Mouse (Mus musculus): Measurements from ENCODE around the gene Ola1. TPM values are rescaled to one million over a fixed set of nuclear protein-coding genes. Genes with fewer than 3 reads are reported as not detected.

Ola1 gene
- total RNA-seq, 1 experiment from 2014 or later = 52.6 TPM

DNA sequence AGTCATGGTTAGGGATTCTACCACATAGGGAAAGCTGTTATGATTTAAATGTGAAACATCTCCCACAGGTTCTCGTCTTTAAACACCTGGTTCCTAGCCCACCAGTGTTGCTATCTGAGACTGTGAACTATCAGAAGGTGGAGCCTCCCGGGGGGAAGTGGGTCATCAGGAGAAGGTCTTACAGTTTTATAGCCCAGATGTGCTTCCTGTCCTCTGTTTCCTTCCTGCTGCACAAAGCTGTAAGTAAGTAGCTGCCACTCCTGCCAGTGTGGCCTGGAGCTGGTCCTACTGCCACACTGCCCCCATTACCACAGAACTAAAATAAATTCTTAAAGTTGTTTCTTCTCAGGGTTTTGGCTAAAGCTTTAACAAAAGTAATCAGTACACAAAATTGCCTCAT lies 72.6 kb downstream of the Ola1 start:
- DNase-seq = no peak

GRCm38 (mm10) chr2:73143732-73144131 lies 75.0 kb downstream of the Ola1 start:
- DNase-seq = no peak

DNA sequence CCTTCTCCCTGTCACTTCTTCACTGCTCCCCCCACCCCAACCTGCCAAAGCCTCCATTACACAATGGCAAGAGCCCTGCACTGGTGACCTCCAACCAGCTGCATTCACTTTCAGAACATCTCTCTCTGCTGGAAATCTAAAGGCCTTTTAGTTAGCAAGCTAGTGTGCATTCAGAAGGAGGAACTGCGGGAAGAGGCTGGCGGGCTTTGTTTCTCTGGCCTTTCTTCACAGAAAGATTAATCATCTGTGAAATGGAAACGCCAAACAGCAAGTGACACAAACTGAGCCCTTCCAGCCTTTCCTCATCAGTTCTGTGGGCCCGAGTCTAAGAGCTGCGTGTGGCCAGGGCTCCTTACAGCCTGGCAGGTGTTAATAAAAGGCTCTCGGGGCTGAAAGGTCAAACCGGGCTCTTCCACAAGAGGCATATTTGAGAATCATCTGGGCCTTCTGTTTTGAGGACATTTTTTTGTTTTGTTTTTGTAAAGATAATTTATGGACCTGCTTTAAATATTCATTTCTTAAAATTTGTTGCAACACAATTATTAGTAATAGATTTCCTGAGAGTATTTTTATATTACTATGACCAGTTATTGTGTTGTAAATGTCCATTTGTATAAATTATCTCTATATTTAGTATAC lies 75.8 kb downstream of the Ola1 start:
- no peak for DNase-seq

- no peak for DNase-seq
These were observed 85.8 kb downstream of the Ola1 start for GRCm38 (mm10) chr2:73132897-73133296.

GRCm38 (mm10) chr2:73127686-73128085 lies 91.0 kb downstream of the Ola1 start:
- no peak for DNase-seq

DNA sequence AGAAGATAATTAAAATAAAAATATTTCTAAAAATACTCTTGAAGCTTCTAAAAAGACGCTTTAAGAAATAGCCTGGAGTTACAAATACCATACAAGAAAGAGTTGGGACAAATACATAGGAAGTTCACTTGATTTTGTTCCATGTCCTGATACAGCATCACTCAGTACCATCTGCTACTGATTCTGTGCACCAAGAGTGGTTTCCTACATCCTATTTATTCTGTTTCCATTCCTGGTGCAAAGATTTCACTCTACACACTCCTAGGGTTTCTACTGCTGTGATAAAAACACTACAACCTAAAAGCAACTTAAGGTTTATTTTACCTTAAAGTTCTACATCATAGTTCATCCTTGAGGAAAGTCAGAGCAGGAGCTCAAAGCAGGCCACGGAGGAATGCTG lies 99.9 kb downstream of the Ola1 start:
- DNase-seq = no peak

- DNase-seq = no peak
These were observed 111.6 kb downstream of the Ola1 start for GRCm38 (mm10) chr2:73107089-73107488.

- no peak for DNase-seq
These were observed 122.2 kb downstream of the Ola1 start for GRCm38 (mm10) chr2:73096491-73096890.

- DNase-seq = no peak
These were observed 123.4 kb downstream of the Ola1 start for GRCm38 (mm10) chr2:73095300-73095699.

DNA sequence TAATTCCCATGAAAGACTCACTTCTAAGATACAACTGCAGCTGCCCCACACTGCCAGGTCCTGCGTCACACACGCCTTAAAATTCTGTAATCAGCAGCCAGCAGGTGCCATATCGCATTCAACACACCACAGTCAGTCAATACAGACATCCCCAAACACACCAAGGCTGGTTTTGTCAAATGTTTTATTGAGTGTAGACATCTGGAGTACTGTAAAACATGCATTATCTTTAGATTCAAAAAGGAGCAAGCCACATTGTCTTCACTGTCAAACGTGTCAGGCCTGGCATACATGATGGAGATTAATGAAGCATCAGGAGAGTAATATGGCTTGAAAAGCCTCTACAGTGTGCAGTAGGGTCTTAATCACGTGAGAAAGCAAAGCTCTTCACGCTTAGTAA lies 125.7 kb downstream of the Ola1 start:
- no peak for DNase-seq

DNA sequence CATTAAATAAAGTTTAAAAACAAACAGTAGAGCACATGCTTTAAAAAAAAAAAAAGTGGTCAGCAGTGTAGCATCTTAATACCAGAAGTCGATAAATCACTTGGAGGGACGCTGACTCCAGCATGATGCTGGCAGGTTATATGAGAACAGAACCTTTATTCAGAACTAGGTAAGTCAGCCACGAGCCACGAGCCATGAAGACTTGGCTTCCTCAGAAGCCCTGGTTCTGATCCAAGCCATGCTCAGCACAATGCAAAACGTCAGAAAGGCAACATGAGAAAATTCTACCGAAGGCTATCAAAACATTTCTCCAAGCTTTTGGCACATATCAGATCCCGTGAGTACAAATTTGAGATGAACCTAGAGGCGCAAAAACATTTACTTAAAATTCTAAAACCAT lies 127.4 kb downstream of the Ola1 start:
- DNase-seq = no peak

GRCm38 (mm10) chr2:73087641-73088040 lies 131.1 kb downstream of the Ola1 start:
- DNase-seq = no peak

GRCm38 (mm10) chr2:73085669-73086304 lies 132.9 kb downstream of the Ola1 start:
- no peak for DNase-seq

- no peak for DNase-seq
These were observed 136.2 kb downstream of the Ola1 start for GRCm38 (mm10) chr2:73082476-73082875.

DNA sequence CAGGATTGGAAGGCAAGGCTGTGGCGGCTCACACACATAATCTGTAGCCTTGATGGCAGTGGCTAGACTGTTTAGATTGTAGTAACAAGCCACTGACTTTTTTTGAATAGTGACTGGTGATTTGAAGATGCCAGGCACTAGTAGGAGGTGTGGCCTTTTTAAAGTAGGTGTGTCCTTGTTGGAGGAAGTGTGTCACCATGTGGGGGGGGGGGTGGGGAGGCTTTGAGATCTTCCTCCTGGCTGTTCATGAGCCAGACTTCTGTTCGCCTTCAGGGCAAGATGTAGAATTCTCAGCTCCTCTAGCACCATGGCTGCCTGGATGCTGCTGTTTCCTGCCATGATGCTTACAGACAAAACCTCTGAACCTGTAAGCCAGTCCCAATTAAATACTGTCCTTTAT lies 136.9 kb downstream of the Ola1 start:
- no peak for DNase-seq

GRCm38 (mm10) chr2:73080084-73080483 lies 138.6 kb downstream of the Ola1 start:
- no peak for DNase-seq

- DNase-seq = no peak
These were observed 139.4 kb downstream of the Ola1 start for GRCm38 (mm10) chr2:73079311-73079710.

GRCm38 (mm10) chr2:73073811-73074472 lies 144.8 kb downstream of the Ola1 start:
- DNase-seq = no peak

- DNase-seq = no peak
These were observed 147.5 kb downstream of the Ola1 start for GRCm38 (mm10) chr2:73071201-73071600.

DNA sequence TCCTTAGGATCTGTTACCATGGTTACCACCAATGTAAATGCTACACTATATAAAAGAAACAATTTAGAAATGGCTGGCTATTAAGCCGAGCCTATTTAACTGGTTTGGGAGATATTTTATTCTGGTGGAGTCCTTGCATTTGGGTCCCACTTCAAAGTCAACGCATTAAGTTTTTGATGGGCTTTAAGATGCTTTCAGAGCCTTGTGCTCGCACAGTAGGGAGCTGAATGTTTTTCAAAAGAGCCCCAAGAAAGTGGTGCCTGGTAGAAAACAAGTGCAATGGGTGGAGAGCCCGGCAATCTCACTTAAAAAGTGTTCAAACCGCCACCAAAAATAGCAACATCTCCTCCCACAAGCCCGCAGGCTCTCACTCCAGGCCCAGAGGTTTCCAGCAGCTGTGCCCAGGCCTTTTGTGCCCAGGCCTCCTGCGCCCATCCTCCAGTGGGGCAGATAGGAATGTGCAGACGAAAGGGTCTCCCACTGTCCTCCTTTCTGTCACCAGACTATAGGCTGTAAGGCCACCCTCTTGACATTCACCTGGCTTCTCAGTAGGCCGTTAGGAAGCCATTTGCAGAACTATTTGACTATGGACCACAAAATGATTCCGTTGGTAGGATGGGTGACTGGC lies 148.2 kb downstream of the Ola1 start:
- DNase-seq = no peak

DNA sequence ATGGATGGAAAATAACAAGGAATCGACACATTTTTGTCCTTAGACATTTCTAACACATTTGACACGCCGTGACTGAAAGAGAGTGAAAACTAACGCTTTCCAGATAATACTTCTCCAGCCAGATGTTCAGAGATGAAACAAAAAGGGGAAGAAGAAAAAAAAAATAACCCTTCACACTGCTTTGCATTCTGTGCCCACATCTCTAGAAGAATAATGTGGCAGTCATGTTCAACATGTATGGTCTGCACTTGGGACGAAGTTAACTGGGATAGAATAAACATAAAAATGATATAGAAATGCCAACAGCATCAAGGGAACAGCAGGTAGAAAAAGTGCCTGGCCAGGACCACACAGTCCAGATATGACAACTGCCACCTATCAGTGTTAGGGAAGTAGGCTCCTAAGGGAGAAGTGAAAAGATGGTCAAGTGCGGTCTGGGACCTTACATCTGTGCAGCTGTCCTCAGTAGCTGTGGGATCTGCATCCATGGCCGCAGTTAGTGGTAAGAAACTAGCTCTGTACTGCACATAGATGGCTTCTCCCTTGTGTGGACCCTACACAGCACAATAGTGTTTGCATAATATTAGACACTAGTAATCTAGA lies 149.4 kb downstream of the Ola1 start:
- DNase-seq = no peak

GRCm38 (mm10) chr2:73066307-73067167 lies 152.2 kb downstream of the Ola1 start:
- no peak for DNase-seq
